Mouse (Mus musculus) spleen, adult 2 months (tissue): Measurements from ENCODE around the gene Gla. TPM values are rescaled to one million over a fixed set of nuclear protein-coding genes. Genes with fewer than 3 reads are reported as not detected.

Source experiments
- DNase-seq, 2 experiments: peaks; one replicate each; pipeline versions ENCODE4 v3.0.0 to v3.0.0-alpha.2; 2012 to 2021; ENCODE audit warnings: low spot score in 2 of 2, low read depth in 1 of 2
- H3K27ac ChIP-seq: fragments of 200-500 bp; 2 replicates; pipeline ENCODE4 v1.5.1; 2012; ENCODE audit warnings: low read length, inconsistent platforms; ENCODE audit not compliant: insufficient read depth
- H3K27me3 ChIP-seq: fragments of 200-500 bp; 2 replicates; pipeline ENCODE4 v1.6.1; 2012; ENCODE audit warnings: mild to moderate bottlenecking, moderate library complexity, low read length, inconsistent platforms; ENCODE audit not compliant: control insufficient read depth, insufficient read depth
- H3K36me3 ChIP-seq: fragments of 200-500 bp; 2 replicates; pipeline ENCODE4 v1.6.1; 2012; ENCODE audit warnings: mild to moderate bottlenecking, low read length, inconsistent platforms; ENCODE audit not compliant: control insufficient read depth, insufficient read depth
- H3K4me1 ChIP-seq: fragments of 200-500 bp; 2 replicates; pipeline ENCODE4 v1.6.1; 2011; ENCODE audit warnings: inconsistent platforms; ENCODE audit not compliant: control insufficient read depth, insufficient read depth, insufficient read length
- H3K4me3 ChIP-seq: fragments of 200-500 bp; 2 replicates; pipeline ENCODE4 v1.5.1; 2011; ENCODE audit warnings: mild to moderate bottlenecking, inconsistent platforms; ENCODE audit not compliant: insufficient read depth, insufficient read length; ENCODE audit errors: extremely low read depth
- CTCF ChIP-seq: fragments of 200-500 bp; IDR thresholded peaks from 2 replicates; pipeline ENCODE4 v1.5.1; 2011; ENCODE audit warnings: mild to moderate bottlenecking, inconsistent platforms; ENCODE audit not compliant: insufficient read depth, insufficient read length, insufficient replicate concordance; ENCODE audit errors: extremely low read depth
- POLR2A ChIP-seq: fragments of 200-500 bp; IDR thresholded peaks from 2 replicates; pipeline ENCODE4 v1.6.1; 2011; ENCODE audit warnings: low read depth, low read length, inconsistent platforms
- WGBS: fragments of 180-500 bp; shearing (Covaris S2); methylation state at CpG from one replicate; pipeline ENCODE4 v1.1.7; 2018; 5-methylcytosine and 5-hydroxymethylcytosine counted together
- polyA plus RNA-seq: library from polyadenylated mRNA; depleted of rRNA; stranded (reverse); fragments of >200 nt; gene quantifications from 2 replicates; pipeline ENCODE4 v1.2.3, GENCODE M21; 2012

Gla gene
- polyA plus RNA-seq, 1 experiment = 0.96 TPM

DNA sequence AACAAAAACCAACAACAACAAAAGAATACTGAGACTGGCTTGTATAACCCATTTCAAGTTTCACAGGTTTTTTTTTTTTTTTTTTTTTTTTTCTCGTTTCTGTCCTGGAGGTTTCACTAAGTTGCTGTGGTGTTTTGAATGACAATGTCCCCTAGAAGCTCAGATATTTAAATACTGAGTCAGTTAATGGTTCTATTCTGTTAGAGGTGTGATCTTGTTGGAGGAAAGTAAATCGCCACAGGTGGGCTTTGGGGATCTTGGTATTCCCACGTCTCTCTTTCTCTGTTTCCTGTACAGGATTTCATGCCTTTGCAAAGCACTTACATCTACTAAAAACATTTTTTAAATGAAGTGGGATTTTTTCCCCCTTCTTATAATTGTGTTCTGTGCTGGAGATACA, 34.2 kb upstream of the Gla start:
- no peak for DNase-seq
- Histone ChIP-seq H3K27ac (no peak overlapping the region), H3K4me1 (no peaks in the 10 kb centered on the region), H3K4me3 (no peak overlapping the region), H3K27me3 (no peaks in the 10 kb centered on the region), H3K36me3 (no peaks in the 10 kb centered on the region)
- TF ChIP-seq POLR2A (no peak), CTCF (no peak)
- WGBS = 66% methylated on average over 3 of the region's 3 CpGs

DNA sequence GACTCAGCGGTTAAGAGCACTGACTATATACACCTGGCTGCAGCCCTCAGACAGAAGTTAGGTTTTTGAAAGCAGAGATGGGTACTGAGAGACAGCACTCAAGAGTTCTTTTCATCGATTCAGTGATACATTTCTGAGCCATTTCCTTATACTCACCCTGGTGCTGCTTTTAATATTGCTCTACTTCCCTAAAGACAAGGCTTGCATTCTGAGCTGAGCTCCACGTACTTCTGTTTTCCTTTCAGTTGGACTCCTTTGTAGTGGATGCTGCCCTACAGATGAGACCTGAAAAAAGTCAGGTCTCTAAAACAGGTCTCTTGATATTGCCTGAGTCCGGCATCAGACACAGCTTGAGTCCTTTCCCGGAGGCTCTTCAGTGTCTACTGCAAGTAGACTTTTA, 31.8 kb upstream of the Gla start:
- Histone ChIP-seq H3K4me1 (no peaks in the 10 kb centered on the region), H3K36me3 (no peaks in the 10 kb centered on the region), H3K27ac (no peak overlapping the region), H3K27me3 (no peaks in the 10 kb centered on the region), H3K4me3 (no peak overlapping the region)
- TF ChIP-seq POLR2A = no peak
- TF ChIP-seq CTCF = no peak
- 77% methylated on average over 5 of the region's 5 CpGs for WGBS
- no peak for DNase-seq

DNA sequence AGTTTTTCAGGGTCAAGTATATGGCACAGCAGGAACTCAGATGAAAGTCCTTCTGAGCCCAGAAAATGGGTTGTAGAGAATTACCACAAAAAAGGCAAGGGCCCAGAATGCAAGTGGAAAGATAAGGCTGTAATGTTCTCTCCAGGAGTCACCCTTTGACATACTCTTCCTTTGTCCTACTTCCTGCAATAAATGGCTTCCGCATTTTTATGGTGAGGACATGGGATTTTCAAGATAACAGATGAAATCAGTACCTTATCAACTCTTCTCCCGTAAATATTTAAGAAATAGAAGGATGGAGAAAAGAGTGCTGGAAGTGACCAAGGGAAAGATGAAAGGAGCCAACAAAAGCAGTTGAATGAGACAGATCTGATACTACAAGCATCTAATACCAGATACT, 27.3 kb upstream of the Gla start:
- no peaks in the 10 kb centered on the region for H3K4me1 ChIP-seq
- WGBS = 78% methylated on average over 2 of the region's 2 CpGs
- no peaks in the 10 kb centered on the region for H3K27me3 ChIP-seq
- H3K4me3 ChIP-seq = no peak overlapping the region
- DNase-seq = no peak
- TF ChIP-seq CTCF (no peak), POLR2A (no peak)
- H3K27ac ChIP-seq = no peak overlapping the region
- H3K36me3 ChIP-seq = no peaks in the 10 kb centered on the region

DNA sequence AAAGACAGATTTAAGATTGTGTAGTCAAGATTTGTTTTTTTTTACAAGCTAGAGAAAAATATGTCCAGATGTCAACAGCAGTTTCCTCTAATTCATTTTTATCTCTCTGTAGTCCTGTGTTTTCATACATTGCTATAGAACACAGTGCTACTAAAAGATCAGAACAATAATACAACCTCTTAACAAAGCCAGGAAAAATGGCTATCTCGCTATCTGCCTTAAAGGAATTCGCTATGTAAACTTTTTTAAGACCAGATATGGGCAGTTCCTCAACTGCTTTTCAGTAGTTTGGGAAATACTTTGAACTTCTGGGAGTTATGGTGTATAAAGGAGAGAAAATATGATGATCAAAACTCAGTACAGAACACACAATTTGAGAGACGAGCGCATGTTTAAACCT, 22.4 kb upstream of the Gla start:
- Histone ChIP-seq H3K4me1 (no peaks in the 10 kb centered on the region), H3K27me3 (no peaks in the 10 kb centered on the region), H3K4me3 (no peak overlapping the region), H3K27ac (no peak overlapping the region), H3K36me3 (no peaks in the 10 kb centered on the region)
- DNase-seq = no peak
- 90% methylated on average over 4 of the region's 4 CpGs for WGBS
- TF ChIP-seq CTCF (no peak), POLR2A (no peak)

DNA sequence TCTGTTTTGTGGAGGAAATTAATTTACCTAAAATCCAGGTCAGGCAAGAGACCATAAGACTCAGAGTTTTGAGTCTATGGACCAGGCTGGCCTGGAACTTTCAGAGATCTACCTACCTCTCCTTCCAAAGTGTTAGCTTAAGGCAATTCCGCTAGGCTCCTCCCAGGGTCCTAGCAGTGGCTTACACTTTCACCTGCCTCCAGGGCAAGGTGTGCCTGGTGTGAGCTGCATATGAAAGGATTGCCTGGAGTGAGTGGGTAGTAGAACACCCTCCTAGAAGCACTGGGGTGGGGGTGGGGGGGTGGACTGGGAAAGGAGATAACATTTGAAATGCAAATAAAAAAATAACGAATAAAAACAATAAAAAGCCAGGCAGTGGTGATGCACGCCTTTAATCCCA, 20.8 kb upstream of the Gla start:
- H3K4me1 ChIP-seq = no peaks in the 10 kb centered on the region
- H3K27me3 ChIP-seq = no peaks in the 10 kb centered on the region
- H3K27ac ChIP-seq = no peak overlapping the region
- H3K36me3 ChIP-seq = no peaks in the 10 kb centered on the region
- WGBS = 80% methylated on average over 3 of the region's 3 CpGs
- DNase-seq = no peak
- H3K4me3 ChIP-seq = no peak overlapping the region
- TF ChIP-seq POLR2A (no peak), CTCF (no peak)

DNA sequence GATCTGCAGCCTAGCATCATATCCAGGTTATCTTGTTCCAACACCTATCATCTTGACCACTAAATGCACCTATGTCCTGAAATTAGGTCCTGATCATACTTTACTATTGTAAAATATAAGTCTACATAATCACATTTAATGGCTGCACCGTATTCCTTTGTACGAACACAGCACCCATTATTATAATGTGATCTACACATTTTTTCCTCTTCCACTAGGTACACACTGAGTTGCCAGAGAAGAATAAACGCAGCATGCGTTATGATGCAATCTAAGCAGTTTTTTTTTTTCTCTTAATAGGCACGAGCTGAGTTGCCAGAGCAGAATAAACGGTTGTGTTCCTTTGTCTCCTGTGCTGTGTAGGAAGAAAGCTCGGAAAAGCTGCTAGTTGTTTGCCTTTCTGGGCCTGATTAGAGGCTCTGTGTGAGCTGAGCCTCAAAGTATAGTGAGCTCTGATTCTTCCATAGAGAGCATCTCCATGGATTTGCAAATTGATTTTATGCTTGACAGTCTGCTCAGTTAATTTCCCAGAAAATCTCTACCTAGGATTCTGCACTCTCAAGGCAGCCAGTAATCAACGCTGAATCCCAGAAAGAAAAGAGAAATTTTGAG, 19.4 kb upstream of the Gla start:
- Histone ChIP-seq H3K27me3 (no peaks in the 10 kb centered on the region), H3K36me3 (no peaks in the 10 kb centered on the region), H3K4me3 (no peak overlapping the region), H3K4me1 (no peaks in the 10 kb centered on the region), H3K27ac (no peak overlapping the region)
- DNase-seq = no peak
- TF ChIP-seq POLR2A = no peak
- 76% methylated on average over 8 of the region's 8 CpGs for WGBS

DNA sequence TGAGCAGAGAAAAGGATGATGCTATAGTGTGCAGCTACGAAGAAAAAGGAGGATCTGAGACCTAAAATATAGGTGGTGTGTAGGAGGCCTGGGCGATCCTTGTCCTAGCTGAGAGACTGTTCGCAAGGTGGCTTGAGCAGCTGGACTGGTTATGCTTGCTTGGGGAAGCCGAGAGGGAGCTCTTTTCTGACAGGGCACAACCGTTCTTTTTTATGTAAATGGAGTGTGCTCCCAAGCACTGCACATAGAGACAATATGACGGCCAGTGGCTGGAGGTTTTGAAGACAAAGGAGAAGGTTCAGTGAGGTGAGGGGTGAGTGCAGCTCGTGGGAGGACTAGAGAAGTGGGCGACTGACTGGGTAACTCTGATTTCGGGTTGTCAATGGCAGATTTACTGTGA, 18.8 kb upstream of the Gla start:
- Histone ChIP-seq H3K36me3 (no peaks in the 10 kb centered on the region), H3K27me3 (no peaks in the 10 kb centered on the region), H3K27ac (no peak overlapping the region), H3K4me3 (no peak overlapping the region), H3K4me1 (no peaks in the 10 kb centered on the region)
- 83% methylated on average over 9 of the region's 9 CpGs for WGBS
- no peak for DNase-seq
- no peak for TF ChIP-seq CTCF
- no peak for TF ChIP-seq POLR2A
